Mouse (Mus musculus): ENCODE data around the gene Apba2. TPM values are rescaled to one million over a fixed set of nuclear protein-coding genes. Genes with fewer than 3 reads are reported as not detected.

Gene Apba2
- polyA plus RNA-seq, 1 experiment from 2014 or later = 3.8 TPM

DNA sequence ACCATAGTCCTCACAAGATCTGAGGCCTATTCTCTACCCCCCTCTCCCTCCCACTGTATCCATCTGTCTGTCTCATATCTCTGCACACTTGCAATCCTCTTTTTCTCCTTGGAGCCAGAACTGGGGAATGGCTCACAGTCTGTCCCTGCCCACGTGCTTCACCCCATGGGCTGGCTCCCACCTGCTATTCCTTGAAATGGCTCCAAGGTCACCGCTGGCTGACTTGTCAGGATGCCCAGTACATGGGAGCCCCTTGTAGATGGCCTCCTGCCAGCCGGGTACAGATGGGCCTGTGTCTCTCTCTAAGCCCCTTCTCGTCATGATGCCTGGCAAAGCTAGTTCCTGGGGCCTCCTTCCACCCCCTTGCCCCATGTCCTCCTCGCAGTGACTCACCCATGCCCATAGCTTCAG is 226.7 kb downstream of the Apba2 start:
- no peaks in the 10 kb centered on the region for H3K4me1 ChIP-seq (ENCODE audit: insufficient read depth)
- no peaks in the 10 kb centered on the region for H3K9me3 ChIP-seq (ENCODE audit: low read depth, low read length)
- WGBS = 73% methylated on average over 5 of the region's 5 CpGs
- H3K27me3 ChIP-seq (ENCODE audit: insufficient read depth, low read length) = no peaks in the 10 kb centered on the region
- no peak overlapping the region for H3K4me3 ChIP-seq (ENCODE audit: low read depth, low read length)
- DNase-seq (no peak), ATAC-seq (ENCODE audit: insufficient read depth) (no peak)
- no peak for TF ChIP-seq CTCF (IDR thresholded peaks at IDR 0.05; ENCODE audit: low read depth)
- H3K9ac ChIP-seq = no peak overlapping the region
- H3K27ac ChIP-seq (ENCODE audit: low read depth) = no peak overlapping the region
- no peak overlapping the region for H3K4me2 ChIP-seq
- no peaks in the 10 kb centered on the region for H3K36me3 ChIP-seq (ENCODE audit: insufficient read depth)

DNA sequence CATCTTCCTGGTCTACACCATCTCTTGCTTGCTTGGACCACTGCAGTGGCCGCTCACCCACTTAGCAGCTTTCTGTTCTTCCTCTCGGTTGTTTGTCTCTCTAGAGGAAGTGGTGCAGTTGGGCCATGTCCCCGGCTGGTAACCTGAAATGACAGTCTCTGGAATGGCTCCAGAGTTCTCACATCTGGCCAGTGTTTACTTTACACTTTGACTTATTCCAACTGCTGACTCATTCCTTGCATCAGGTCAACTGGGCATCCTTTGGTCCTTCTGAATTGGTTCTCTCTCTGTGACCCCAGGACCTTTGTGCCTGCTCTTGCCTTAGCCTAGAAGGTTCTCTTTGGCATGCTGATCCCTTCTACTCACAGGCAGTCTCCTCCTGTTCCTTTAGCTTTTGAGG is 227.3 kb downstream of the Apba2 start:
- Histone ChIP-seq H3K9ac (no peak overlapping the region), H3K4me2 (no peak overlapping the region), H3K4me3 (ENCODE audit: low read depth, low read length) (no peak overlapping the region), H3K4me1 (ENCODE audit: insufficient read depth) (no peaks in the 10 kb centered on the region), H3K9me3 (ENCODE audit: low read depth, low read length) (no peaks in the 10 kb centered on the region), H3K27ac (ENCODE audit: low read depth) (no peak overlapping the region), H3K36me3 (ENCODE audit: insufficient read depth) (no peaks in the 10 kb centered on the region), H3K27me3 (ENCODE audit: insufficient read depth, low read length) (no peaks in the 10 kb centered on the region)
- ATAC-seq (ENCODE audit: insufficient read depth) (0 out of 2 replicates have a peak, but pooled peaks have one; percentile 47), DNase-seq (peak; percentile 54)
- no peak for TF ChIP-seq CTCF (IDR thresholded peaks at IDR 0.05; ENCODE audit: low read depth)
- WGBS = 35% methylated on average over 3 of the region's 3 CpGs

DNA sequence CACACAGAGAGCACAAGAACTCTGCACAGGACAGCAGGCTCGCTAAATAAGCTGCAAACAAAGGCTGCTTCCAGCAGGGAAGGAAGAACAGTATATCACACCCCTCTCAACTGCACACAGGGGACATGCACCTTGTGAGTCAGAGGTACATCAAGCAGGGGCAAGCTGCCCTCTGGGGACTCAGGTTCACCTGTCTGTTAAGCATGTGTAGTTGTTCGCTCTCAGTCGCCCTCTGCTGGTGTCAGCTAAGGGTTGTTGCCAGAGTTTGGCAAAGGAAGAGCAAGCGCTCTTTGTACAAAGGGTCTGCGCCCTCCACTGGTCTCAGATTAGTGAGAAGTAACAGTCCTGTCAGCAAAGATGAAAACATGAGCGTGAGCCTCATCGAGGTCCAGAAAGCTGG is 228.3 kb downstream of the Apba2 start:
- ATAC-seq (ENCODE audit: insufficient read depth) = peak; percentile 54; the same call in 1 of the 2 replicates
- WGBS = 21% methylated on average over 7 of the region's 7 CpGs

DNA sequence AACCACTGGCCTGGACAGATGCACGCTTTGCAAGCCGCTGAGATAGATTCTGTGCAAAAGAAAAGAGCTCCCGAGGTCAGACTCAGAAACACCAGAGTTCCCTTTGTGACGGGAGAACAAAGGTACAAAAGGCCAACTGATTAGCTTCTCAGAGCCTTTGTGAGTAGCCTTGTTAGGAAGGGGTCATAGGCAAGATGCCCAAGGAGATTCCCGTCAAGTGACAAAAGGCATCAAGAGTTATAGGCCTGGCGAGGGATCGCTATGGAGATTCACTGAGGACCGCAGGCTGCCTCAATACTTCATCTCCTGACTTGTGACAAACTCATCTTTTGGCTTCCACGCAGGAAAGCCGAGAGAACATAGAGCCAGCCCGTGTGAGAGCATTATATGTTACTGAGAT is 237.6 kb downstream of the Apba2 start:
- Histone ChIP-seq H3K4me1 (ENCODE audit: insufficient read depth) (no peaks in the 10 kb centered on the region), H3K4me2 (no peak overlapping the region), H3K36me3 (ENCODE audit: insufficient read depth) (no peaks in the 10 kb centered on the region), H3K4me3 (ENCODE audit: low read depth, low read length) (no peak overlapping the region), H3K9me3 (ENCODE audit: low read depth, low read length) (no peaks in the 10 kb centered on the region), H3K27me3 (ENCODE audit: insufficient read depth, low read length) (no peaks in the 10 kb centered on the region), H3K9ac (no peak overlapping the region), H3K27ac (ENCODE audit: low read depth) (no peak overlapping the region)
- WGBS = 79% methylated on average over 11 of the region's 11 CpGs
- no peak for TF ChIP-seq CTCF (IDR thresholded peaks at IDR 0.05; ENCODE audit: low read depth)
- DNase-seq (no peak), ATAC-seq (ENCODE audit: insufficient read depth) (no peak)

More for the DNA sequence above, 228.3 kb downstream of the Apba2 start:
- peak; percentile 85 for TF ChIP-seq CTCF (IDR thresholded peaks at IDR 0.05; ENCODE audit: low read depth)
- no peaks in the 10 kb centered on the region for H3K36me3 ChIP-seq (ENCODE audit: insufficient read depth)
- H3K4me2 ChIP-seq = no peak overlapping the region
- H3K9me3 ChIP-seq (ENCODE audit: low read depth, low read length) = no peaks in the 10 kb centered on the region
- peak; percentile 82 for DNase-seq
- no peak overlapping the region for H3K9ac ChIP-seq
- H3K4me3 ChIP-seq (ENCODE audit: low read depth, low read length) = no peak overlapping the region
- no peaks in the 10 kb centered on the region for H3K4me1 ChIP-seq (ENCODE audit: insufficient read depth)
- no peak overlapping the region for H3K27ac ChIP-seq (ENCODE audit: low read depth)
- H3K27me3 ChIP-seq (ENCODE audit: insufficient read depth, low read length) = no peaks in the 10 kb centered on the region

DNA sequence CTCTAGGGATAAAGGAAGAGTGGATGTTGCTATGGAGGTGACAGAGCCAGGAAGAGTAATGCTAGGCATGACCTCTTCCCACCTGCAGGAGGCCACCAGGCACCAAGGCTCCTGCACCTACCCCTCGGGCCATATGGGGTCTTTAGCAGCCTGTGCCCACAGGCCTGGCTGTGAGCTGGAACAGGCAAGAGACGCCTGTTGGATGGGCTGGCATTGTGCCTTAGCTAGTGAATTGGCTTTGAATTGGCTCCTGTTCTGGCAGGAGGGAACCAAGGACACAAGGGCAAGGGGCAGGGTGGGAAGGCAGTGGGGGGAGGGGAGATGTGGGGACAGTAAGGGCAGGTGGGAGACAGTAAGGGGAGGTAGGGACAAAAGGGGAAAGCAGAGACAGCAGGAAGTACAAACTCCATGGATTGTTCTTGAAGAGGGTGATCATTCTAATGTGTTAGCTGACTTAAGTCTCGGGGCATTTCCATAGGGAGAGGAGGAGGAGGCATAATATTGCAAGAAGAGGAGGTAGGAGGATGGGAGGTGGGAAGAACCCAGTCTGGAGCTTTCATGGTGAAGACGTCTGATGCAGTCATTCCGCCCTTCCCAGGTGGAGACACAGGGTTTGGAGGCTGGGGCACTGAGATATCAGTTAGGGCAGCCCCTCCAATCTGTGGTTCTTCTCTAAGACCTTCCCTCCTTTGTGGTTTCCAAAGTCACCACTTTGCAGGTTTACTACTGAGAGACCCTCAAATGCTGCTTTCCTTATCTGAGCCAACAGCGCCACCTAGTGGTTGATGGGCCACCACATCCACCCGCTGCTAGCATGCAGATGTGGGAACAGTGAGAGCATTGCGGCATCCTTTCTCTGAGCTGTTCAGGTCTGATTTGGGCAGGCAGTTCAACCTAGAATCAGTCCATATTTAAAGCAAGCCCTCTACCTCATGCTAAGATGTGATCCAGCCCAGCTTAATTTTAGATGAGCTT is 240.1 kb downstream of the Apba2 start:
- 24% methylated on average over 8 of the region's 8 CpGs for WGBS
- TF ChIP-seq CTCF (IDR thresholded peaks at IDR 0.05; ENCODE audit: low read depth) = peak; percentile 98
- Histone ChIP-seq H3K9ac (no peak overlapping the region), H3K27ac (ENCODE audit: low read depth) (no peak overlapping the region), H3K4me2 (no peak overlapping the region), H3K36me3 (ENCODE audit: insufficient read depth) (no peaks in the 10 kb centered on the region), H3K4me1 (ENCODE audit: insufficient read depth) (no peaks in the 10 kb centered on the region), H3K27me3 (ENCODE audit: insufficient read depth, low read length) (no peaks in the 10 kb centered on the region), H3K4me3 (ENCODE audit: low read depth, low read length) (no peak overlapping the region), H3K9me3 (ENCODE audit: low read depth, low read length) (no peaks in the 10 kb centered on the region)
- peak; percentile 93 for DNase-seq
- ATAC-seq (ENCODE audit: insufficient read depth) = peak; percentile 64; the same call in 1 of the 2 replicates

DNA sequence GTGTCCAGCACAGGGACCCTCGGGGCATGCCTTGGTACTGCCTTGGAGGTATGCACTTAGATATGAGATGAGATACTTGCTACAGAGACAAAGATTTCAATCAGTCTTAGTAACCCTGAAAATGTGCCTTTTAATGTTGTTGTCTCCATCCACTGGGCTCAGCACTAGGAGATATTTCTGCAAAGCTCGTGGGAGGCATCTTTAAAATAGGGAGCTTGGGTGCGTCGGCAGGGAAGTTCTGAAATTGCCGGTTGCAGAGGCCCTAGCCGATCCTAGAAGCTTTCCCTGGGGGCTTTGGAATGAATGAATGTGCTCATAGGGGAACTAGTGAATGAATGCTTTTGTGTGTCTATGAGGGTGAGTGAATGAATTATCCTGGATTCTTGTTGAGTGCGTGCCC is 242.1 kb downstream of the Apba2 start:
- no peak for TF ChIP-seq CTCF (IDR thresholded peaks at IDR 0.05; ENCODE audit: low read depth)
- H3K27ac ChIP-seq (ENCODE audit: low read depth) = no peak overlapping the region
- H3K36me3 ChIP-seq (ENCODE audit: insufficient read depth) = no peaks in the 10 kb centered on the region
- 86% methylated on average over 7 of the region's 7 CpGs for WGBS
- H3K4me2 ChIP-seq = no peak overlapping the region
- H3K4me3 ChIP-seq (ENCODE audit: low read depth, low read length) = no peak overlapping the region
- no peak overlapping the region for H3K9ac ChIP-seq
- DNase-seq (no peak), ATAC-seq (ENCODE audit: insufficient read depth) (no peak)
- H3K27me3 ChIP-seq (ENCODE audit: insufficient read depth, low read length) = no peaks in the 10 kb centered on the region
- H3K4me1 ChIP-seq (ENCODE audit: insufficient read depth) = no peaks in the 10 kb centered on the region
- H3K9me3 ChIP-seq (ENCODE audit: low read depth, low read length) = no peaks in the 10 kb centered on the region

DNA sequence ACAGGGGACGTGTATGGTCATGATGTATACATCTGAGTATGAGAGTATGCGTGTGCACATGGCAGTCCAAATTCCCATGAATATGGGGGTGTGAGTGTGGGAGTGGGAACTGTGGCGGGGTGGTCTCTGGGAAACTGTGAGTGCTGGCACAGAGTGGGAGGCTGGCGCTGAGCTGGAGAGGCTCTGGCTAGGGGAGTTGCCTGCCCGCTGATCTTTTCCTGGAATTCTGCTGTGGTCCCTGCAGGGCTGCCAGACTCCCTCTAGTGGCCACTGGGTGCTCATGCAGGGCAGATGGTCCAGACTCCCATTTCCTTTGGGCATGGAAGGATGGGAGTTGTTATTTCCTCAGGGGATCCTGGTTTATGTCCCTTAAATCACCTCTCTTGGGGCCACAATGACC is 250.0 kb downstream of the Apba2 start:
- DNase-seq = peak; percentile 87
- Histone ChIP-seq H3K4me1 (ENCODE audit: insufficient read depth) (no peaks in the 10 kb centered on the region), H3K9ac (no peak overlapping the region), H3K9me3 (ENCODE audit: low read depth, low read length) (no peaks in the 10 kb centered on the region), H3K27me3 (ENCODE audit: insufficient read depth, low read length) (no peaks in the 10 kb centered on the region), H3K27ac (ENCODE audit: low read depth) (no peak overlapping the region), H3K36me3 (ENCODE audit: insufficient read depth) (no peaks in the 10 kb centered on the region), H3K4me2 (no peak overlapping the region), H3K4me3 (ENCODE audit: low read depth, low read length) (no peak overlapping the region)
- ATAC-seq (ENCODE audit: insufficient read depth) = peak; percentile 81
- 25% methylated on average over 5 of the region's 5 CpGs for WGBS
- peak; percentile 96 for TF ChIP-seq CTCF (IDR thresholded peaks at IDR 0.05; ENCODE audit: low read depth)

All from lung, embryonic 14.5 days (tissue).